Mouse (Mus musculus): Measurements from ENCODE around the gene G6pc. TPM values are rescaled to one million over a fixed set of nuclear protein-coding genes. Genes with fewer than 3 reads are reported as not detected.
"Not testable (repeated sequence)": the region's sequence is repeated elsewhere in the genome, so short reads cannot be mapped to it uniquely, and the experiment has no call there.

The G6pc gene
- not detected in 2 replicates for polyA plus RNA-seq (2016; fragmentation: Nextera tagmentation; extraction: Ambion mirVana)

DNA sequence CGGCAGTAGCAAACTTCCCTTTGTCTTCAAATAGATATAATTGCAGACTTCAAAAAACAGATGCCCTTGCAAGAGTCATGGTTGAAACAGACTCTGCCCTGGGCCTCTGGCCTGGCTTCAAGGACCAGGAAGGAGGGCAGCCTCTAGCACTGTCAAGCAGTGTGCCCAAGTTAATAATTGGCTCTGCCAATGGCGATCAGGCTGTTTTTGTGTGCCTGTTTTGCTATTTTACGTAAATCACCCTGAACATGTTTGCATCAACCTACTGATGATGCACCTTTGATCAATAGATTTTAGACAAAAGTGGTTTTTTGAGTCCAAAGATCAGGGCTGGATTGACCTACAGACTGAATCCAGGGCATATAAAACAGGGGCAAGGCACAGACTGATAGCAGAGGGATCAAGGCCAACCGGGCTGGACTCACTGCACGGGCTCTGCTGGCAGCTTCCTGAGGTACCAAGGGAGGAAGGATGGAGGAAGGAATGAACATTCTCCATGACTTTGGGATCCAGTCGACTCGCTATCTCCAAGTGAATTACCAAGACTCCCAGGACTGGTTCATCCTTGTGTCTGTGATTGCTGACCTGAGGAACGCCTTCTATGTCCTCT is at the start of gene G6pc:
Gene G6pc, plus strand, starts transcription at position 236 of the 610 bp plus-strand sequence.
- ATAC-seq (ENCODE audit: low FRiP score): no peak
- Histone ChIP-seq H3K4me3 (replicated peaks) (no peak within 1 kb of the TSS), H3K9me3 (no peaks in the 10 kb centered on the region), H3K9ac (no peak within 1 kb of the TSS), H3K4me1 (no peaks in the 10 kb centered on the region), H3K27ac (no peak within 1 kb of the TSS), H3K36me3 (replicated peaks) (no peaks in the 10 kb centered on the region), H3K27me3 (no peaks in the 10 kb centered on the region), H3K4me2 (no peak within 1 kb of the TSS)
- 85% methylated on average over 8 of the region's 8 CpGs for WGBS

DNA sequence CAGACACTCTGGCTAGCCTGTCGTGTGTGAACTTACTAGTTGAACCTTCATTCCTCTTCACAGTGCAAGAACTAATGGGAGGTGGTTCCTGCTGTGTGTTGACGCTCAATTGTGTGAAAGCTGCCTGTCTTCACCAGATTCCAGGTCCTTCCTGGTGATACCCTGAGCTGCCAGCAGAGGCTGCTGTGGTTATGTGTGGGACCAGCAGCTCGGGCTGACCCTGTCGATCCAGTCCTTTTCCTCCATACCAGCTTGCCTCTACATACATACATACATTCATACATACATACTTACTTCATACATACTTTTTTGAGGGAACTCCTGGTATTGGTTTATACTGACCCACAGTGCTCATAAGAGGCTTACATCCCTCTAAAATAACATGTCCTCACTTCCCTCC is 43.8 kb upstream of the G6pc start:
- no peak for ATAC-seq (ENCODE audit: low FRiP score)
- no peak overlapping the region for H3K9ac ChIP-seq
- no peaks in the 10 kb centered on the region for H3K4me1 ChIP-seq
- no peak overlapping the region for H3K4me3 ChIP-seq (replicated peaks)
- WGBS: 14% methylated on average over 4 of the region's 4 CpGs
- no peaks in the 10 kb centered on the region for H3K27me3 ChIP-seq
- H3K36me3 ChIP-seq (replicated peaks): peaks cover 78% of the 10 kb centered on the region
- H3K4me2 ChIP-seq: no peak overlapping the region
- H3K9me3 ChIP-seq: no peaks in the 10 kb centered on the region
- no peak overlapping the region for H3K27ac ChIP-seq

DNA sequence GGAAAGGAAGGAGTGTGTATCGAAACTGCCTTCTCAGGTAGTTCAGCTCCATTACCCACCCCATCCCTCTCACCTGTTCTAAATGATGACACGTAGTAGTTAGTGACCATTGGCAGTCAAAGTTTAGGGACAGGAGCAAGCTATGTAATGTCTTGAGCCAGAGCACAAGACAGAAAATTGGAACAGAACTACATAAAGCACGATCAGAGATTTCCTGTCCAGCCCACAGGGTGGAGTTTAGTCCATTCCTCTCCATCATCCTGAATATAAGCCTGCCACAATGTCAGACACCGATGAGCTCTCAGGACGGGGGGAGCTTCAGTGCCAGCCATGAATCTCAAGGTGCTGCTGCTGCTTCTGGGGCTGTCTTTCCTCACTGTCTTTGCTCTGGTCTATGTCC is 42.6 kb upstream of the G6pc start, which contains the start of gene Aoc2:
Gene Aoc2, plus strand, starts transcription at position 301 of the 400 bp plus-strand sequence.
- 95% methylated on average over 5 of the region's 5 CpGs for WGBS
- no peak within 1 kb of the TSS for H3K4me2 ChIP-seq
- H3K27me3 ChIP-seq: no peaks in the 10 kb centered on the region
- no peak within 1 kb of the TSS for H3K9ac ChIP-seq
- no peaks in the 10 kb centered on the region for H3K9me3 ChIP-seq
- H3K4me1 ChIP-seq: no peaks in the 10 kb centered on the region
- ATAC-seq (ENCODE audit: low FRiP score): no peak
- H3K4me3 ChIP-seq (replicated peaks): no peak within 1 kb of the TSS
- peaks cover 67% of the 10 kb centered on the region for H3K36me3 ChIP-seq (replicated peaks)
- no peak within 1 kb of the TSS for H3K27ac ChIP-seq

DNA sequence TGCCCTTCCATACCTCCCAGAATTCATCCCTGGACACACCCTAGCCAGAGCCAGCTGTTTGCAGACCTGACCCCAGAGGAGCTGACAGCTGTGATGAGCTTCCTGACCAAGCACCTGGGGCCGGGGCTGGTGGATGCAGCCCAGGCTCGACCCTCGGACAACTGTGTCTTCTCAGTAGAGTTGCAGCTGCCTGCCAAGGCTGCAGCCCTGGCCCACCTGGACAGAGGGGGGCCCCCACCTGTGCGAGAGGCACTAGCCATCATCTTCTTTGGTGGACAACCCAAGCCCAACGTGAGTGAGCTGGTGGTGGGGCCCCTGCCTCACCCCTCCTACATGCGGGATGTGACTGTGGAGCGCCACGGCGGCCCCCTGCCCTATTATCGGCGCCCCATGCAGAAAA is 42.2 kb upstream of the G6pc start:
- ATAC-seq (ENCODE audit: low FRiP score): 0 out of 2 replicates have a peak, but pooled peaks have one; percentile 14
- not testable (repeated sequence) for H3K4me1 ChIP-seq; H3K27me3 ChIP-seq; H3K4me2 ChIP-seq; H3K27ac ChIP-seq; H3K9me3 ChIP-seq; H3K9ac ChIP-seq; H3K4me3 ChIP-seq (replicated peaks)
- WGBS: 93% methylated on average over 11 of the region's 11 CpGs
- H3K36me3 ChIP-seq (replicated peaks): peaks cover 62% of the 10 kb centered on the region

DNA sequence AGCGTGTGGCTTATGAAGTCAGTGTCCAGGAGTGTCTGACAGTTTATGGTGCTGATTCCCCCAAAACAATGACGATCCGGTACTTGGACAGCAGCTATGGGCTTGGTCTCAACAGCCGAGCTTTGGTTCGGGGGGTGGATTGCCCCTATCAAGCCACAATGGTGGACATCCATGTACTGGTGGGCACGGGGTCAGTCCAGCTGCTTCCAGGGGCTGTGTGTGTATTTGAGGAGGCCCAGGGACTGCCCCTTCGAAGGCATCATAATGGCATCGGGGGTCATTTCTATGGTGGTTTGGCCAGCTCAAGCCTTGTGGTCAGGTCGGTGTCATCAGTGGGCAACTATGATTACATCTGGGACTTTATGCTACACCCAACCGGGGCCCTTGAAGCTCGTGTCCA is 41.2 kb upstream of the G6pc start:
- Histone ChIP-seq H3K4me3 (replicated peaks) (no peak overlapping the region), H3K4me2 (no peak overlapping the region), H3K9ac (no peak overlapping the region), H3K4me1 (no peaks in the 10 kb centered on the region), H3K9me3 (no peaks in the 10 kb centered on the region), H3K27me3 (no peaks in the 10 kb centered on the region), H3K27ac (no peak overlapping the region), H3K36me3 (replicated peaks) (peaks cover 53% of the 10 kb centered on the region)
- no peak for ATAC-seq (ENCODE audit: low FRiP score)
- 88% methylated on average over 11 of the region's 11 CpGs for WGBS

DNA sequence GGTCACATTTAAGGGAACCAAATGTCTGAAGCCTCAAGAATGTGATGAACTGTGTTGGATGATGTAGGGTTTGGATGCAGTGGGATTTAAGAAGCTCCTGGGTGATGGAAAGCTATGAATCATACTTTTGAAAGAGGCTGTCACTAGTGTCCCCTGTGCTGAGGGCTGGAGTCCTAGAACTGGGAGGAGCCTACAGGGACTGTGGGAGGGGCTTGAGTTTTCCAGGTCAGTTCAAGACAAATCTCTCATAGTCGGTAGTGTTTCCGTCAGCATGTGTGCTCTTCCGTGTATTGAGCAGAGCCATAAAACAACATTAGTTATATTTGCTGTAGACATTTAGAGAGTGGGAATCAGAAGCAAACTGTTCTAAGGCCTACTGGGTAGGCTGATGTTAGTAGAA is 40.0 kb upstream of the G6pc start:
- Histone ChIP-seq H3K4me2 (no peak overlapping the region), H3K27me3 (no peaks in the 10 kb centered on the region), H3K4me3 (replicated peaks) (no peak overlapping the region), H3K9ac (no peak overlapping the region), H3K4me1 (no peaks in the 10 kb centered on the region), H3K9me3 (no peaks in the 10 kb centered on the region), H3K36me3 (replicated peaks) (peaks cover 41% of the 10 kb centered on the region), H3K27ac (no peak overlapping the region)
- no peak for ATAC-seq (ENCODE audit: low FRiP score)
- WGBS: 51% methylated on average over 3 of the region's 3 CpGs

DNA sequence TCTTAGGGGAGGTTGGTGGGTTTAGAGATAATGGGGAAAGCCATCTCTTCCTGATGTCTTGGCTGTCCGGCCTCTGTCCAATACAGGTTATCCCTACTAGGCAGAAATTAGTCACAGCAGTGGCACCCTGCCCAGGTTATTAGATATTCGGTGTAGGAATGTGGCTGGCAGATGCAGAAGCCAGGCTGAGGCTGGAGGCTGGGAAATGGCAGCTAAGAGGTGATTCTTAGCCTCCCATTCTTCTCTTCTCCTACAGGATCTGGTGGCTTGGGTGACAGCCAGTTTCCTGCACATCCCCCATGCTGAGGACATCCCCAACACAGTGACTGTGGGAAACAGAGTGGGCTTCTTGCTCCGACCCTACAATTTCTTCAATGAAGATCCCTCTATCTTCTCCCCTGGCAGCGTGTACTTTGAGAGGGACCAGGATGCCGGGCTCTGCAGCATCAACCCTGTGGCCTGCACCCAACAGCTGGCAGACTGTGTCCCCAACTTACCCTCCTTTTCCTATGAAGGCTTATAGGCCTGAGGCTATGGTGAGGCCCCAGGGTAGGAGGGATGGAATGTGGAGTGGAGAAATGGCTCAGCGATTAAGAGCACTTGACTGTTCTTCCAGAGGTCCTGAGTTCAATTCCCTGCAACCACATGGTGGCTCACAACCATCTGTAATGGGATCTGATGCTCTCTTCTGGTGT is 38.3 kb upstream of the G6pc start:
- ATAC-seq (ENCODE audit: low FRiP score): no peak
- Histone ChIP-seq H3K4me2 (no peak overlapping the region), H3K27ac (no peak overlapping the region), H3K27me3 (no peaks in the 10 kb centered on the region), H3K4me3 (replicated peaks) (no peak overlapping the region), H3K36me3 (replicated peaks) (peaks cover 23% of the 10 kb centered on the region), H3K9ac (no peak overlapping the region; the same call in 1 of the 2 replicates), H3K4me1 (peaks cover 3% of the 10 kb centered on the region), H3K9me3 (no peaks in the 10 kb centered on the region)
- WGBS: 86% methylated on average over 6 of the region's 6 CpGs

DNA sequence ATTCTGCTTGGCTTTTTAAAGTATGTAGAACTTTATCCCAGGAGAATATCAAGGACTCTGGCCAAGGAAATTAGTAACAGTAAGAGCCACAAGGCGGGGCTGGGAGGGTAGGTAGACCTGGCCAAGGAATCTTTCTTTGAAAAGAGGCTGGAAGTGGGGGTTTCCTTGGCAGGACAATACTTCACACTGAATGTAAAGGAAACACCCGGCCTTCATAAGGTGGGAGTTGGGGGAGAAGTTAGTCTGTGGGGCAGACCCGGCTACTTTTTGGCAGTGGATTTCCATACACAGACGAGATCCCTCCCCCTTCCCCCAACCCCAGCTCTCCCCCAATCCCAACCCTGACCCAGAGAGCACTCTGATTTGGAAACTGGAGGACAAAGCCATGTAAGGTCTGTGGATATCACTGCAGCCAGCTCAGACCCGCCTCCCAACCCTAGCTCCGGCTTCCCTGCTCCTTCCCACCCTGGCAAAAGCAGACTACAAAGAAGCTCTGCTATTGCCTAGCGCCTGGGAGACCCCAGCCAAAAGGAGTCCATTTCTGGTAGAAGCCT is 36.9 kb upstream of the G6pc start, which contains the start of gene Aoc3:
Gene Aoc3, plus strand, starts transcription at position 235 of the 554 bp plus-strand sequence.
- no peak within 1 kb of the TSS for H3K4me2 ChIP-seq
- ATAC-seq (ENCODE audit: low FRiP score): no peak
- H3K27me3 ChIP-seq: no peaks in the 10 kb centered on the region
- peaks cover 9% of the 10 kb centered on the region for H3K4me1 ChIP-seq
- H3K27ac ChIP-seq: no peak within 1 kb of the TSS
- H3K36me3 ChIP-seq (replicated peaks): peaks cover 10% of the 10 kb centered on the region
- 74% methylated on average over 7 of the region's 7 CpGs for WGBS
- H3K9ac ChIP-seq: no peak within 1 kb of the TSS
- H3K9me3 ChIP-seq: no peaks in the 10 kb centered on the region
- no peak within 1 kb of the TSS for H3K4me3 ChIP-seq (replicated peaks)

DNA sequence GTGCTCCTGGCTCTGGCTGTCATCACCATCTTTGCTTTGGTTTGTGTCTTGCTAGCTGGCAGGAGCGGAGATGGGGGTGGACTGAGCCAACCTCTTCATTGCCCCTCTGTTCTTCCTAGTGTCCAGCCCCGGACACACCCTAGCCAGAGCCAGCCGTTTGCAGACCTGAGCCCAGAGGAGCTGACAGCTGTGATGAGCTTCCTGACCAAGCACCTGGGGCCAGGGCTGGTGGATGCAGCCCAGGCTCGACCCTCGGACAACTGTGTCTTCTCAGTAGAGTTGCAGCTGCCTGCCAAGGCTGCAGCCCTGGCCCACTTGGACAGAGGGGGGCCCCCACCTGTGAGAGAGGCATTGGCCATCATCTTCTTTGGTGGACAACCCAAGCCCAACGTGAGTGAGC is 36.4 kb upstream of the G6pc start:
- not testable (repeated sequence) for H3K27ac ChIP-seq; H3K4me3 ChIP-seq (replicated peaks); H3K27me3 ChIP-seq; ATAC-seq (ENCODE audit: low FRiP score); H3K4me1 ChIP-seq; H3K9me3 ChIP-seq; H3K9ac ChIP-seq; H3K36me3 ChIP-seq (replicated peaks); H3K4me2 ChIP-seq
- WGBS: 83% methylated on average over 6 of the region's 6 CpGs

DNA sequence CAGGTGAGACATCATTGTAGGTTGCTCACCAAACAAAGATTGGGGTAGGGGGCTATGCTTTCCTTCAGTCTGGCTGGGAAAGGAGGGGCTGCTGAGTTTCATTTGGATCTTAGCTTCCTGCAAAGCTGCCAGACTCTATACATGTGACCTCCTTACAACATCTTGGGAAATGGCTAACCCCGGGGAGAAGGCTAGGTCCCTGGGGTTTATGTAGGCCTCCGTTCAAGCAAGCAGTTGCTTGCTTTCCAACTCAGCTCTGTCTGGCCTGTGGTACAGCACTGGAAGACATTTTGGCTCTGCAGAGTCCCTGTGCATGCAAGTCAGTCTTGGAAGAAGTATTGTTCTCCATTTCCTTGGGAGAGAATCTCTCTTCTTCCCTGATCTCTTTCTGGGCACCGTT is 34.8 kb upstream of the G6pc start:
- Histone ChIP-seq H3K9ac (no peak overlapping the region), H3K36me3 (replicated peaks) (no peaks in the 10 kb centered on the region), H3K27ac (no peak overlapping the region), H3K4me2 (no peak overlapping the region), H3K4me1 (peaks cover 13% of the 10 kb centered on the region), H3K4me3 (replicated peaks) (no peak overlapping the region), H3K27me3 (no peaks in the 10 kb centered on the region), H3K9me3 (no peaks in the 10 kb centered on the region)
- 82% methylated on average over 3 of the region's 3 CpGs for WGBS
- ATAC-seq (ENCODE audit: low FRiP score): no peak

DNA sequence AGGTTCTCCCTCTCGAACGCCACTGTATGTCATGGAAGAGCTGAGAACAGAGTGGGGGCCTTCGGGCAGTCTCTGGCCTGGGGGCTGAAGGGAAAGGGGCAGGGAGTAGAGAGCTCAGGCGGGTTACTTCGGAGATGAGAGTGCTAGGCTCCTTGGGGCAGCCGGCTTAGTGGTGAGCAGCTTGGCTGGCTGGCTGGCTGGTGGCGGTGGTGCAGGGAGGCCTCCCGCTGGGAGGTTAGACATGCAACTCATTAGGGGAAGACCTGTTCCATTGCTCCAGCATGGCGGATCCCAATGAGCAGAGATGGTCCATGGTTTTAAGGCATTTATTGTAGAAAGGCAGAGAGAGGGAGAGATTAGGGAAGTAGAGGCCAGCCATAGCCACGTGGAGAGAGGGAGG is 33.3 kb upstream of the G6pc start:
- H3K9me3 ChIP-seq: no peaks in the 10 kb centered on the region
- H3K4me1 ChIP-seq: peaks cover 24% of the 10 kb centered on the region
- no peak for ATAC-seq (ENCODE audit: low FRiP score)
- WGBS: 24% methylated on average over 10 of the region's 10 CpGs
- no peaks in the 10 kb centered on the region for H3K36me3 ChIP-seq (replicated peaks)
- H3K4me2 ChIP-seq: no peak overlapping the region
- H3K27me3 ChIP-seq: no peaks in the 10 kb centered on the region
- no peak overlapping the region for H3K27ac ChIP-seq
- no peak overlapping the region for H3K4me3 ChIP-seq (replicated peaks)
- no peak overlapping the region for H3K9ac ChIP-seq

DNA sequence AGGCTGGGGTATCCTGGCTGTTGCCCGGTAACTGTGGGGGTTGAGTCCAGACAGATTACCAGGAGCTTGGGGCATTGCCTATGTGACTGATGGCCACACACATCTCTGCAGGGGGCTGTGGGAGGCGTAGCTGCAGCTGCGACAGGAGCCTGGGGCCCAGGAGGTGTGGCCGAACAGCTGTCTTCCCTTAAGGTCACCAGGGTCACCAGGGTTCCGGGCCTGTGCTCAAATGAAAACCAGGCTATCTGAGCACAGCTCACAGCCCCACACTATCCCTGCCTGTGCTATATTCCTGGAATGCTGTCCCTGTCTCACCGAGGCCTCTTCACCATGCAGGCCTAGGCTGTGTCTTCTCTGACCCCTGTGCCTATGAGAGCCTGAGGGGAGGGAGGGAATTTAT is 32.8 kb upstream of the G6pc start:
- no peak for ATAC-seq (ENCODE audit: low FRiP score)
- H3K4me3 ChIP-seq (replicated peaks): no peak overlapping the region

DNA sequence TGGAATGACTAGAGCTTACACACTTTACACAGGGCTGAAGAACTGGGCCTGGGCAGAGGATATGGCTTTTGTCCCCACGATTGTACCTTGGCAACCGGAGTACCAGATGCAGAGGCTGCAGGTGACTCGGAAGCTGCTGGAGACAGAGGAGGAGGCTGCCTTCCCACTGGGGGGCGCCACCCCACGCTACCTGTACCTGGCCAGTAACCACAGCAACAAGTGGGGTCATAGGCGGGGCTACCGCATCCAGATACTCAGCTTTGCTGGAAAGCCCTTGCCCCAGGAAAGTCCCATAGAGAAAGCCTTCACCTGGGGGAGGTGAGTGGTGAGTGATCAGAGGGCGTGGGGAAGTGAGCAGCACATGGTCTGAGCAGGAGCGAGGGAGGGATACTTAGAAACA is 31.7 kb upstream of the G6pc start:
- H3K4me3 ChIP-seq (replicated peaks): no peak overlapping the region
- no peaks in the 10 kb centered on the region for H3K27me3 ChIP-seq
- peaks cover 24% of the 10 kb centered on the region for H3K4me1 ChIP-seq
- no peaks in the 10 kb centered on the region for H3K36me3 ChIP-seq (replicated peaks)
- no peak overlapping the region for H3K4me2 ChIP-seq
- ATAC-seq (ENCODE audit: low FRiP score): no peak
- WGBS: 84% methylated on average over 9 of the region's 9 CpGs
- H3K27ac ChIP-seq: no peak overlapping the region
- no peak overlapping the region for H3K9ac ChIP-seq
- H3K9me3 ChIP-seq: no peaks in the 10 kb centered on the region

More for the DNA sequence above, 32.8 kb upstream of the G6pc start:
- Histone ChIP-seq H3K36me3 (replicated peaks) (no peaks in the 10 kb centered on the region), H3K27me3 (no peaks in the 10 kb centered on the region), H3K27ac (no peak overlapping the region), H3K9ac (no peak overlapping the region), H3K9me3 (no peaks in the 10 kb centered on the region), H3K4me1 (peaks cover 24% of the 10 kb centered on the region), H3K4me2 (no peak overlapping the region)
- 11% methylated on average over 6 of the region's 6 CpGs for WGBS
